Mouse (Mus musculus) erythroblast, embryonic 14.5 days (primary cell): ENCODE data around the gene Vmn1r1.

Experiments
- GATA1 ChIP-seq: IDR thresholded peaks from 2 replicates; pipeline ENCODE4 v1.6.1; 2012; ENCODE audit warnings: low read length, inconsistent platforms, mixed read lengths
- TAL1 ChIP-seq: IDR thresholded peaks from 3 replicates; pipeline ENCODE4 v1.6.1; 2012; ENCODE audit warnings: low read length, inconsistent platforms, mixed read lengths

- TF ChIP-seq GATA1 (no peak), TAL1 (no peak)
Observed at GRCm38 (mm10) chr1:182164386-182164785, at the start of gene Vmn1r1.
